22 mouse cellular contexts compared by ENCODE assay signal in the genomic region with DNA sequence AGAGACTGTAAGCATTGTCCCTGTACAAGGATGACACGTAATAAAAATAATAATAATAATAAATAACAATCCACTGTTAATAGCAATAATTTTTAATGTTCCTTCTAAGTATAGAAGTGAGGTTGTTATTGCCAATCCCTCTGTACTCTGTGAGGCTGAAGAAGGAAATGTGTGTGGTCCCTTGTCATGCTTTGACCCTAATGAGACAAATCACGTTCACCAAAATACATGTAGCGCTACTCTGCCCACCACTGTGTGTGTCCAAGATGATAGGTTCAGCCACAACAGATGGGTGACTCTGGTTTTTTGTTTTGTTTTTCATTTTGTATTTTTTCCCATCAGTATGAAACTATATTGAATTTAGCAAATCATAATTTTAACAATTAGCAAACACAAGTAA.
A peak's percentile ranks its signal among the peaks of the same experiment; 100 is the strongest.
DNase-seq lines count a peak whose midpoint lies in the region; ATAC-seq and TF ChIP-seq lines count a peak whose summit lies in the region.
"Had no signal": no experiment of that assay in that cellular context is flagged by ENCODE, and none has a peak within 500 bp of the region (broad histone marks: within the 10 kb centered on the region; RNA-seq: fewer than 3 reads in every experiment).

No protein-coding gene starts in this region.

- no peak overlapping the region for H3K27ac ChIP-seq in kidney, embryonic 16.5 days (ENCODE audit: low read length)
- H3K27ac ChIP-seq in kidney, postnatal 0 days, result no peak overlapping the region

- no peaks in the 10 kb centered on the region for H3K36me3 ChIP-seq in kidney, embryonic 16.5 days (ENCODE audit: insufficient read depth, low read length)
- no peaks in the 10 kb centered on the region for H3K36me3 ChIP-seq in kidney, postnatal 0 days (ENCODE audit: insufficient read depth, low read length)
- H3K36me3 ChIP-seq: G1E had no signal

- H3K9ac ChIP-seq in kidney, embryonic 16.5 days (replicated peaks; ENCODE audit: low read length), result no peak overlapping the region
- H3K9ac ChIP-seq in kidney, postnatal 0 days (ENCODE audit: low read depth, low read length), result no peak overlapping the region

- no peaks in the 10 kb centered on the region for H3K27me3 ChIP-seq in kidney, embryonic 16.5 days (ENCODE audit: insufficient read depth, low read length)
- no peaks in the 10 kb centered on the region for H3K27me3 ChIP-seq in kidney, postnatal 0 days (ENCODE audit: insufficient read depth, low read length)
- H3K27me3 ChIP-seq: CH12.LX had no signal

- DNase-seq in kidney, adult 8-10 months, result no peak
- peak; percentile 66 for DNase-seq in kidney, postnatal 0 days (ENCODE audit: low spot score)
- no peak for DNase-seq in kidney, postnatal 36 days
- DNase-seq in retina, embryonic 14.5 days (ENCODE audit: low spot score), result peak; percentile 33
- DNase-seq in retina, postnatal 1 day, result peak; percentile 59
- no peak for DNase-seq in embryo, embryonic 10 days (ENCODE audit: low spot score)
- no peak for DNase-seq in natural killer cell, adult 2 months (ENCODE audit: low spot score in 2 of 2)
- DNase-seq: adrenal gland, adult 2 months; adrenal gland, adult 8-10 months; adrenal gland, postnatal 10 days; adrenal gland, postnatal 14 days; adrenal gland, postnatal 25 days; adrenal gland, postnatal 36 days; B cell, adult 2 months; cerebellum, adult 11 months; cerebellum, adult 11-12 months had no signal

- H3K4me3 ChIP-seq in kidney, embryonic 16.5 days (ENCODE audit: low read length), result no peak overlapping the region
- no peak overlapping the region for H3K4me3 ChIP-seq in kidney, postnatal 0 days (replicated peaks; ENCODE audit: low read depth, low read length)

- 62% methylated on average over 3 of the region's 3 CpGs for WGBS in kidney, embryonic 16.5 days
- WGBS in kidney, postnatal 0 days, result 65% methylated on average over 3 of the region's 3 CpGs

- no peak overlapping the region for H3K4me2 ChIP-seq in kidney, embryonic 16.5 days (replicated peaks; ENCODE audit: low read depth, low read length)
- no peak overlapping the region for H3K4me2 ChIP-seq in kidney, postnatal 0 days (ENCODE audit: low read length)

- H3K9me3 ChIP-seq in kidney, embryonic 16.5 days (ENCODE audit: low read length), result no peaks in the 10 kb centered on the region
- H3K9me3 ChIP-seq in kidney, postnatal 0 days (replicated peaks; ENCODE audit: low read length), result no peaks in the 10 kb centered on the region

- no peak for TF ChIP-seq CTCF in kidney, postnatal 0 days (IDR thresholded peaks at IDR 0.05; ENCODE audit: low read depth)

- ATAC-seq in kidney, embryonic 16.5 days (ENCODE audit: low FRiP score, low TSS enrichment), result peak; percentile 61; the same call in 1 of the 2 replicates
- no peak; the same call in 1 of the 2 replicates for ATAC-seq in kidney, postnatal 0 days (replicated peaks; ENCODE audit: low FRiP score, low read depth)
- ATAC-seq: activated CD4-positive, CD25-positive, alpha-beta regulatory T cell, adult 4 months; CD4-positive, CD25-positive, alpha-beta regulatory T cell, adult 4 months; Patski had no signal

- H3K4me1 ChIP-seq in kidney, embryonic 16.5 days (ENCODE audit: insufficient read depth, low read length), result no peaks in the 10 kb centered on the region
- no peaks in the 10 kb centered on the region for H3K4me1 ChIP-seq in kidney, postnatal 0 days (replicated peaks; ENCODE audit: insufficient read depth, low read length)

Comparison
In these comparisons a context has a peak if more than half of its experiments do, and no peak if none do; other contexts are left out.
1. DNase-seq: peak in kidney, postnatal 0 days (single experiment), retina, embryonic 14.5 days (single experiment) and retina, postnatal 1 day (single experiment); none in kidney, adult 8-10 months (0 of 2), kidney, postnatal 36 days (0 of 2), embryo, embryonic 10 days (single experiment) and natural killer cell, adult 2 months (0 of 2).